Mouse (Mus musculus) kidney, adult 10 weeks (tissue): ENCODE results near the gene Igsf3. TPM values are rescaled to one million over a fixed set of nuclear protein-coding genes. Genes with fewer than 3 reads are reported as not detected.

Source experiments
- polyA plus RNA-seq: library from polyadenylated mRNA; stranded (reverse); fragments of 350-450 nt; fragmentation: Illumina TruSeq; extraction: RNeasy Lipid Tissue Mini Kit (QIAGEN cat#74804); gene quantifications from one replicate; pipeline ENCODE4 v1.2.3, GENCODE M21; 2014; ENCODE audit warnings: low read depth, low replicate concordance

Igsf3 gene
- polyA plus RNA-seq, result 1.8 TPM

DNA sequence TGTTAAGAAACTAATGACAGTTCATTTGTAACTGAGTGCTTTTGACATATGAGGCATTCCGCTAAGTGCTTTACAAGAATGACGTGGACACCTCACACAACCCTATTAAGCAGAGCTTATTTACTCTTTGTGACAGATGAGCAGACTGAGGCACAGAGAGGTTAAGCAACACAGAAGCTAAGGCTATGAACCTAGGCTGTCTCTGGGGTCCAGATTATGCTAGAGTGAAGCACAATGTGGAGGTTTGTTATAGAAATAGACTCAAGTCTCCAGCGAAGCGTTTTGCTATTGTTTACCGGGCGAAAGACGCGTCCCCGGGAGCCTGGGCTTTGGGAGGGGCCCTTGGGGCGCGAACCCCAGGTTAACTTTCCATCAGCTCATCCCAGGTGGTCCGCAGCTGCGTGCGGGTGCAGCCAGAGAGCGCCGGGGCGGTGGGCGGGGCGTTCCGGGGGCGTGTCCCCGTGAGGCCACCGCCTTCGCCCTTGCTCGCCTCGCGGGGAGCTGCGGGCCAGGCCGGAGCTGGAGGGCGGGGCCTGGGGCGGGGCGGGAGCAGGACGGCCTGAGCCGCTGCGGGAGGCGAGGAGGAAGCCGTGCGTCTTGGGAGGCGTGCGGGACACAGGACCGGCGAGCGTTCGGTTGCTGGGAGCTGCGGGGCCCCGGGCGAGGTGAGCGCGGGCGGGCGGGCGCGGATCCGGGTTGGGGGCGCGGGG lies at the start of gene Igsf3:
Gene Igsf3, plus strand, starts transcription at position 546 of the 710 bp plus-strand sequence.

Other genes with a start within 250 kb of the Igsf3 start
- gene Cd2, start 89.1 kb upstream of the Igsf3 start, polyA plus RNA-seq, result not detected
- gene Atp1a1, start 227.6 kb downstream of the Igsf3 start, polyA plus RNA-seq, result 684 TPM